Mouse (Mus musculus) liver, postnatal 0 days (tissue): ENCODE measurements around the gene Ttc21a.

Experiments
- CTCF ChIP-seq: sonication (generic); IDR thresholded peaks from 2 replicates; pipeline ENCODE4 v1.5.1; 2016; ENCODE audit warnings: antibody characterized with exemption, low read depth
- EP300 ChIP-seq: IDR thresholded peaks from 2 replicates; pipeline ENCODE4 v1.6.1; 2016; ENCODE audit warnings: antibody characterized with exemption, low read depth, mild to moderate bottlenecking

- TF ChIP-seq CTCF (no peak), EP300 (peak; percentile 47)
Measured at GRCm38 (mm10) chr9:119969811-119970210, 32.4 kb downstream of the Ttc21a start.
